Mouse (Mus musculus) left cerebral cortex, postnatal 36 days (tissue): ENCODE results near the gene Btg4. TPM values are rescaled to one million over a fixed set of nuclear protein-coding genes. Genes with fewer than 3 reads are reported as not detected.
"Not testable (repeated sequence)": the region's sequence is repeated elsewhere in the genome, so short reads cannot be mapped to it uniquely, and the experiment has no call there.

Experiments used
- DNase-seq, 2 experiments: peaks; one replicate each; pipeline ENCODE4 v3.0.0; 2021 to 2022; ENCODE audit warnings: low spot score in 2 of 2, mixed read lengths in 1 of 2
- intact Hi-C: fragments of 180-260 bp; cut with DNase I; formaldehyde crosslinking; loops from one replicate; pipeline ENCODE4 v1.15.1; 2025
- total RNA-seq, 2 experiments: library from RNA; stranded (reverse); gene quantifications; 2 replicates each; pipeline ENCODE4 v1.2.3; 2021

Btg4 gene
- total RNA-seq, 2 experiments from 2014 or later: not detected

DNA sequence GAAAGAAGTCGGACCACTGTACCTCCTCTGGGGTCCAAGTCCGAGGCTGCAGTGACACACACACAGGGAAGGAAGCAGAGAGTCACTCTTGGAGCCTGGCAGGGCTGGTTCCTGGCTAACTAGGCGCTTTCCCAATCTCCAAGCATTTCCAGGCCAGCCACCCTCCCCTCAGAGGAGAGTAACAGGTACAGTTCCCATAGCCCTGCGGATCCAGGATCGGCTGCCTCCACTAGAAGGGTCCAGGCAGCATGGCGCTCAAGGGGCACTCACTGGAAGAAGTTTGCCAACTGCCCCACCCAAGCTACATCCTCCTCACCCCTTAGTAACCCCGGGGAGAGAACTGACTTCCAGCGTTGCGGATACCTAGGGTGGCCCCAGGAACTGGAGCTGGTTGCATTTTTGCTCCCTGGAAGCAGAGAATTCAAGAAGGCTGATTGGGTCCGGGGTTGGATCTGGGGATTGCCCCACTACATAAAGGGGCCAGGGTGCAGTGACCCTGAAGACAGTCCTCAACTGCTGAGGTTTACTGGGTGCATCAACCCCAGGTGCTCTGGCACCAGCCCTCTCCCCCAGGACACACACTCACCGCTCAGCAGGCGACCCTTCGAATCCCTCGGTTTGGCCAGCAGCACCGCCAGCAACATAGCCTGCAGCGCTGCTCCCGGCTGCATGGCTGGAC is 15.7 kb downstream of the Btg4 start:
- intact Hi-C loops: no loop called here
- DNase-seq: no peak

DNA sequence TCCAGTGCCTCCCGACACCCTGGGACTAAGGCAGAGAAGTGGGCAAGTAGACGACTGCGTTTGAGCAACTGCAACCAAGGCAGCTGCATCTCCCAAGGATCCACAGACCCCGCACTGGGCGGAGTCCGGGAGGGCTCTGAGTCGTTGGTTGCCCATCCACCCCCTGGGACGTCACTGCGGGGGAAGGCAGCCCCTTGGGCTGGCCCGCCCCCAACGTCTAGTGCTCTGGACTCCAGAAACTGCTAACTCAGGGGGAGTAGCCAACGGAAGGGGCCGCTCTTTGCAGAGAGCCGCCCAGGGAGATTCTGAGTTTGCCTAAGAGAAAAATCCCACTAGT is 16.2 kb downstream of the Btg4 start, which contains the start of gene Layn:
TSS of gene Layn (minus strand) at position 116 of the 337 bp plus-strand sequence.
- peak; percentile 34 to 43 for DNase-seq
- intact Hi-C loops: no loop called here

- intact Hi-C loops: no loop called here
- DNase-seq: no peak
These were observed 20.9 kb downstream of the Btg4 start for GRCm38 (mm10) chr9:51081614-51082013.

GRCm38 (mm10) chr9:51093697-51094096 is 33.0 kb downstream of the Btg4 start:
- DNase-seq: no peak

DNA sequence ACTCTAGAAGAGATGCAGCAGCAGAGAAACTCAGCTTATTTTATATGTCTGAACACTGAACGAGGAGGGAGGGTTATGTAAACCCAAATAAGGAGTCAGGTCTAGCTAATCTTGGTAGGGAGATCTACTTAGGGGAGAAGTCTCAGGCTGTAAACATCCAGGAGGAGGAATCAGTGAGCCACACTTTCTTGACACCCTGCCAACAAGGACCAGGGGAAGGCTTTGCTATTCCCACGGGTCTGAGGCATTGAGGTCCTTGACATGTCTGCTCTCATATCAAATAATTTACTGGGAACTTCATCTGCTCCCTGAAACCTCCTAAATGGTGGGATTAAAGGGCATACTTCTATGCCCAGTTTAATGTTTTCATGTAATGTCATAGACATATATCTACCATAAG is 35.6 kb downstream of the Btg4 start:
- intact Hi-C loops: no loop called here
- no peak for DNase-seq

More at GRCm38 (mm10) chr9:51093697-51094096, 33.0 kb downstream of the Btg4 start:
- intact Hi-C loops: no loop called here

GRCm38 (mm10) chr9:51101756-51102425 is 41.2 kb downstream of the Btg4 start, which contains the start of gene 4833427G06Rik:
4833427G06Rik (minus strand) TSS chr9:51102078.
- DNase-seq: peak; percentile 10 to 17
- intact Hi-C loops: no loop called here

- intact Hi-C loops: no loop called here
- DNase-seq: peak; percentile 19 to 37
These were observed 42.5 kb downstream of the Btg4 start for GRCm38 (mm10) chr9:51102963-51103807.

GRCm38 (mm10) chr9:51103808-51104514 is 43.3 kb downstream of the Btg4 start:
- intact Hi-C loops: no loop called here

GRCm38 (mm10) chr9:51105751-51106150 is 45.0 kb downstream of the Btg4 start:
- DNase-seq: no peak

More at GRCm38 (mm10) chr9:51103808-51104514, 43.3 kb downstream of the Btg4 start:
- DNase-seq: peak in 1 of 2 experiments; percentile 12

GRCm38 (mm10) chr9:51114767-51115166 is 54.1 kb downstream of the Btg4 start:
- DNase-seq: no peak
- intact Hi-C loops: no loop called here

More at GRCm38 (mm10) chr9:51105751-51106150, 45.0 kb downstream of the Btg4 start:
- intact Hi-C loops: no loop called here

DNA sequence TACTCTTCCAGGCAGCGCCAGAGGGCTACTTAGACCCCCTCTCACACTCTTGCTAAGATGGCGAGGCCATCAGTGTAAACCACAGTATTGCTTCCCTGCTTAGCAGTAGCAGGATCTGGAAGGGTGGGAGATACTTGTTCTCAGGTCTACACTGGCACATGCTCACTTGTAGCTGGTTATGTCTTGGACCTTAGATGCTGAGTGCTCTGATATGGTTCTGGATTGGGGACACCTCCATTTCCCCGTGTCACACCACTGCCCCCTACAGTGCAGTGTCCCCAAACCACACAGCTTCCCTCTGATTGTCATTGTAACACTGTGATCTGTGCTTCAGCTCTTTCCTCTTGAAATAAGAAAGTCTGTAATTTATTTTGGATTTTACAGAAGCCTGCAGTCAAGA is 76.3 kb downstream of the Btg4 start:
- DNase-seq: peak; percentile 19 to 35
- intact Hi-C loops: loop anchor here (5.0 kb wide), 1 partner anchor 130 kb away; the partner anchor contains the start of gene Sik2

DNA sequence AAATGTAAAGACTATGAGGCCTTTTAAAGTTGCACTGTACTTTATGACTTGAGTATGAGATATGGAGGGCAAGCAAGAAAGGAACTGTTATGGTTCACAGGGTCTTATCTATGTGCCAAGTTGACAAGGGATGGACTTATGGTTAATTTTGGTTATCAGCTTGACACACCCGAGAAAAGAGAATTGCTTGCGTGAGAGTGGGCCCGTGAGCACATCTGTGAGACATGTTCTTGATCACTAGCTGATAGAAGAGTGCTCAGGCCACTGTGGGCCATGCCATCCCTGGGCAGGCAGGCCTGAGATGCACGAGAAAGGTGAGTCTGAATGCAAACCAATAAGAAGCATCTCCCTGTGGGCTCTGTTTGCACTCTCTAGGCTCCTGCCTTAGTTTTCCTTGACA is 76.7 kb downstream of the Btg4 start:
- intact Hi-C loops: loop anchor here (5.0 kb wide), 1 partner anchor 130 kb away; the partner anchor contains the start of gene Sik2
- no peak for DNase-seq

DNA sequence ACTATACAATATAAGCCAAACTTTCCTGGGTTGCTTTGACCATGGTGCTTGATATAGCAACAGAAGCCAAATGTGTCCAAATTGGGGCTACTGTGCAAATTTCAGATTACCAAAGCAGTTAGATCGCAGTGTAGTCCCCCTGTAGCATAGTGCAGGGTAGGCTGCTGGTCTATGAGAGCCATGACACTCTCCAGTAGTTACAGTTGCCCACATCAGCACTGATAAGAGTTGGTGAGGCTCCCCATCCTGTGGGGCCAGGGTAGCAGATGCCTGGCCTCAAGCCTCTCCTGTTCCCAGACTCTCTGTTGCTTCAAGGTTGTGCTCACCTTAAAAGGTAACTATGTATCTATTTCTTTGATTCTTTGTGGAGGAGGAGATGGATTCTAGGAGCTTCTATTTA is 77.1 kb downstream of the Btg4 start:
- DNase-seq: no peak
- intact Hi-C loops: loop anchor here (5.0 kb wide), 1 partner anchor 131 kb away; the partner anchor contains the start of gene Sik2

DNA sequence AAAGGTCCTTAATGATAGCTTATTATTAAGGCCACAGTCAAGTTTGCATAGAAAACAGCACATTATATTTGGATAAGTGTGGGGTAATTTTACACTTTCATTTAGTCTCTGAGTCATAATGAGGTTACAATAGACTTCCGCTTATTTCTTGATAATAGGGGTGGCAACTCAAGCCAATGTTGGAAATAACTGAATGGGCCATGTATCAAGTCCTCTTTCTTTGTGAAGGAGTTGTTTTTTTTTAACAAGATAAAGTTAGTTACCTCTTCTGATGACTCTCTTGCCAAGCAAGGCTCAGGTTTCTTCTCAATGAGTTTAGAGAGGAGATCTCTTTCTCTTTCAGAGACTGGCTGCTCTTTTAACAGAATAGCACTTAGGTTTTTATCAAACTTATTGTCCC is 77.6 kb downstream of the Btg4 start:
- intact Hi-C loops: loop anchor here (5.0 kb wide), 1 partner anchor 131 kb away; the partner anchor contains the start of gene Sik2
- DNase-seq: no peak

DNA sequence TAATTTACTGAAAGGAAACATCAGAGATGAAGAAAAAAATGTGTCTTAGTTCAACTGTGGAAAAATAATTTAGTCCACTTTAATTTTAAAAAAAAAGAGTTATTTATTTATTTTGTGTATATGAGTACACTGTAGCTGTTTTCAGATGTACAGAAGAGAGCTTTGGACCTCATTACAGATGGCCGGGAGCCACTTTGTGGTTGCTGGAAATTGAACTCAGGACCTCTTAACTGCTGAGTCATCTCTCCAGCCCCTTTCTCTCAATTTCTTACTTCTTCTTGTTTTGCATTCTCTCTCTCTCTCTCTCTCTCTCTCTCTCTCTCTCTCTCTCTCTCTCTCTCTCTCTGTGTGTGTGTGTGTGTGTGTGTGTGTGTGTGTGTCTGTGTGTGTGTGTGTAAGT is 78.7 kb downstream of the Btg4 start:
- DNase-seq: not testable (repeated sequence)
- intact Hi-C loops: loop anchor here (5.0 kb wide), 1 partner anchor 132 kb away; the partner anchor contains the start of gene Sik2

DNA sequence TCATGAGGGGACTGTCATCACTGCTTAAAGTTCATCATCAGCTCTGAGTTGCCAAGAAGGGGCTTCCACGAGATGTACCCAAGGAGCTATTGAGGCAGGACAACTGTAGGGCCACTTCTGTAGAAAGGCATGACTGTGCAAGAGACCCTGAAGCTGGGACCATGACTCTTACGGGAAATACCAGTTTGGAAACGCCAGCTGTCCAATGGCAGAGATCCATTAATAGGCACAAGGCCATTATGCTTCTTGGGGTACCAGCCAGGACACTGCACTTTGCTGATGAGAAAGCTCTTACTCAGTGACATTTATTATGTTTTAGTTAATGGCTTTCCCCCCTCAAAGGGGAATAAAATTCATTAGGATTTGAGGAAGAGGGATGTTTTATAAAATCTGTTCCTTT is 80.0 kb downstream of the Btg4 start:
- intact Hi-C loops: no loop called here
- no peak for DNase-seq

DNA sequence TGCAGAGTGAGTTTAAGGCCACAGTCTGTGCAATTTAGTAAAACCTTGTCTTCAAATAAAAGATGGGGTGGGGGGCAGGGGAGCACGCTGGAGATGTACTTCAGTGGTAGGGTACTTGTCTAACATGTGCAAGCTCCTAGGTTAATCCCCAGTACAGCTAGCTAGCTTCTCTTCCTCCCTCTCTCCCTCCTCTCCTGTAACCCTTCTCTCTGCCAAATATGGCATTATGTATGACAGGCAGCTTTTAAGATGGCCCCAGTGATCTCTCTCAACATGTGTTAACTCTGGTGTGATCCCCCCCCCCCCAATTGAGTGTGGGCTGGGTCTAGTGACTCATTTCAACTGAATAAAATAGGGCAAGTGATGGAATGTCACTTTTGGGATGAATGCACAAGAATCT is 82.7 kb downstream of the Btg4 start:
- no peak for DNase-seq
- intact Hi-C loops: no loop called here

- no peak for DNase-seq
- intact Hi-C loops: no loop called here
These were observed 83.5 kb downstream of the Btg4 start for GRCm38 (mm10) chr9:51144218-51144617.

DNA sequence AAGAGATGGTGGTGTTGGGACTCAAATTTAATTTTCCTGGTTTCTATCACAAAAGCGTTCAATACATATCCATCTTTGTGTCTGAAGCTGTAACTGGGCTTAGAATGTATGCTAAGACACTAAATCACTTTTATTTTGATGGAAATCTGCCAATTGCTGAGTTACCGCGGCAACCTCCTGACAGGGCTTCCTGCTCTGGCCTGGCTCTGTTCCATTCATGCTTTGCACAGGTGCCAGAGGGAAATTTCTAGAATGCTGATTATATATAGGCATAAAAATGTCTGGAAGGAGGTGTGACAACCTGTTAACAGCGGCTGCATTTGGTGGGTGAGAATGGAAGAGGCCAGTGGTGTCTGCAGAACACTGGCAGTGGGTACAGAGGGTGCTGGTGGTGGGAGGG is 85.8 kb downstream of the Btg4 start:
- DNase-seq: no peak
- intact Hi-C loops: no loop called here
